Mouse (Mus musculus): ENCODE data around the gene Cldn5.

Cldn5 gene

DNA sequence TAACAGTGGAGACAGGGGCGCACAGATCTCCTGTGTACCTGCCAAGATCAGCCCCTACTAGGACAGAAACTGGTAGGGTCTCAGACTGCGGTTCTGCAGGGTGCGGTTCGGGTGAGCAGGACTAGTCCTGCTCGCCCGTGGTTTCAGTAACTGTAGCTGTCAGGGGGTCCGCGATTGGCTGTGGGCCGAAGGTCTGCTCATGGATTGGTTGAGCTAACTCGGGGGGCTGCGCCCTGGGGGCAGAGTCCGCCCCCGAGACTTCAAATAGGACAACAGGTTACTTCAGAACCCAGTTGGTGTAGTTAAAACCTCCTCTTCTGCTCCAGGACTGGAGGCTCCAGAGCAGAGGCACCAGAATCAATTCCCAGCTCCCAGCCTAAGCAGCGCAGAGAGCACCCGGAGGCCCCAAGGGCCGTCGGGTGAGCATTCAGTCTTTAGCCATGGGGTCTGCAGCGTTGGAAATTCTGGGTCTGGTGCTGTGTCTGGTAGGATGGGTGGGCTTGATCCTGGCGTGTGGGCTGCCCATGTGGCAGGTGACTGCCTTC is at the start of gene Cldn5:
Gene Cldn5 (plus strand): TSS at position 292 of the 545 bp plus-strand sequence.
- no peak for DNase-seq (ENCODE audit: low spot score in 2 of 2)

DNA sequence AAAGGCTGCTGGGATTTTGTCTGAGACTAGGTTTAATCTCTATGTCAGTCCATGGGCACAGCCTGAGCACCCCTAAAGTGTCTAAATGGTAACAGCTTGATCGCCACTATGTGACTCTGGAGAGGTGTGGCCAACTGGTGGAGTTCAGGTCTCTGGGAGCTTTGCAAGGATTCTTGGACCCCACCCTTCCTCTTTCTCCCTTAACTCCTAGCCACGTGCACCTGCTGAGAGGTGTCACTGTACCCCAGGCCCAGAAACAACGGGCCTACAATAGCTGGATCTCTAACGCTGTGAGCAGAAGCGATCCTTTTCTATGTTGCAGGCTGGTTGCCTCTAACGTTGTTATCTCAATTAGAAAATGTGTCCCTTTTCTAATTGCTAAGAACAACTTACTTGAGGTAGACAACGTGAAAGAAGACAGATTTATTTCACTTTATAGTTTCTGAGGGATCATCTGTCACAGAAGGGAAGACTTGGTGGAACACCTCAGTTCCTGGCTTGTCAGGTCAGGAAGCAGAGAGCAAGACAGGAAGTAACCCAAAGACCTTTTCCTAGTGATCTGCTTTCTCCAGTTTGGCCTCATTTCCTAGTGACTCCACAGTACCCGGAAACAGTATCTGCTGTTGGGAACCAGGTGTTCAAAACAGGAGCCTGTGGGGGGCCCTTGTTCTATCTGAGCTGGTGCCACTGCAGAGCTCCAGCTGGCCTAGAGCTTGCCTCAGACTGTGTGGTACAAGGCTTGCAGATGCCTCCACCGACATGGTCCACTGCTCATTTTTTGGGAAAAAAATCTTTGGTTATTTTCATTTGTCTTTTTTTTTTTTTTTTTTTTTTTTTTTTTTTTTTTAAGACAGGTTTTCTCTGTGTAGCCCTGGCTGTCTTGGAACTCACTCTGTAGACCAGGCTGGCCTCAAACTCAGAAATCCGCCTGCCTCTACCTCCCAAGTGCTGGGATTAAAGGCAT is 48.8 kb upstream of the Cldn5 start:
- DNase-seq (ENCODE audit: low spot score in 2 of 2): no peak

DNA sequence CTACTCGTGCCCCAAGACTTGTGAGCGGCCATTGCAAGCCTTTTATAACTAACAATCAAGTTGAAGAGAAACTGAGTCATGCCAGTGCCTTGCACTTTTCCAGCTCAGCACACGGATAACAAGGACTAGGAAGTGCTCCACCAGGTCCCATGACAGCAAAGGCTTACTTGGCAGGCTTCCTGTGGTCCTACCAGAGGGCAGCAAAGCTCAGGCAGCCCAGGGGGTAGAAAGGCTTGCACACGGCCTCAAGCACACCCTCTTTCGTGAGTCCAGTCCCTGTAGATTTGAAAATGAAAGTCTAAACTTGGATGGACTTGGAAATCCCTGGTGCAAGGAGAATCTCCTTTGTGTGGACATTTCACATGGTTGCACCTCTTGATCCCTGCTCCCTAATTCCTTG is 47.5 kb upstream of the Cldn5 start:
- DNase-seq (ENCODE audit: low spot score in 2 of 2): no peak

DNA sequence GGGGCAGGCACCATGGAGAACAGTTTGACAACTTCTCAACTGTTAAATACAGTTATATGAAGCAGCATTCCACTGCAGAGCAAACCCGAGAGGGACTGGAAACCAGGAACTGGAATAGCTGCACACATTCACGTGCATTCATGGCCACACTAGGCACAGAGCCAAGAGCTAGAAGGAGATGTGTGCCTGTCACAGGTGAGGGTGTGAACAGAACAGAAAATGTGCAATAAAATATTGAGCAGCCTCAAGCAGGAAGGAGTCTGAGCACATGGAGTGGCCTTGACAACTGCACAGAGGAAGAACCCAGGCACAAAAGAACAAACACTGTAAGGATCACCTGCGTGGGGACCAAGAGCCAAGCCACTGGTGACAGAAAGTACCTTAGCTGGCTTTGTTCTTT is 46.0 kb upstream of the Cldn5 start:
- no peak for DNase-seq (ENCODE audit: low spot score in 2 of 2)

DNA sequence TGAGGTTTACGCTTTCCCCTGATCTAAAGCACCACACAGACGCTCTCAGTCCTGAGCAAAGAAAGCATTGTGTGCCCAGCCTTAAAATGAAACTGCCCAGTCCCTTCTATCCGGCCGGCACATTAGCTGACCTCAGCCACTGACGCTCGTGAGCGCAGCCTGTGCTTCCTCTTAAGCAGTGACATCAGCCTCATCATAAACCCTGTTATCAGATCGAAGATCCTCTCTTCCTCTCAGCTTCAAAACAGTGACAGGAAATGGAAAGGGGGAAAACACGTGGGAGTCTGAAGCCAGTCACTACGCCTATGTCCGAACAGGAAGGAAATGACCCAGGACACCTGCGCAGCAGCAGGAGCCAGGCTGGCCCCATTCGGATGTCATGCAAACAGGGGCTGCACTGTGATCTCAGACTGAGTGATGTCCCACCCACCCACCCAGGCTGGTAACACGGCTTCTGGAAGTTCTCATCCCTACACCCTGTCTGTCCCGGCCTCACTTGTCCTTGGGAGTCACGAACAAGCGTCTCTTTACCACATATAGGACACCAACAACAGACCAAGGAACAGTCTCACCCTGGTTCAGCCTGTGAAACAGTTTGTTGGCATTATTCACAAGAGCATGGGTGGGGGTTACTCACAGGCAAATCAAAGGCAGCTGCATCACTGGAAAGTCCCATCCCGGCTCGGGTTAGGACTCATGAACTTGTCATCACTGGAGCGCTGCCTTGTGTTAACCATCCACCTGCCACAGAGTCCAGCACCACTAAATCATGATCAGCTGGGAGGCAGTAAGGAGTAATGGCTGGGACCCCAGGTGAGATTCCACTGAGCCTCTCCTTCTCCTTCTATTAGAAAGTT is 43.3 kb upstream of the Cldn5 start:
- DNase-seq (ENCODE audit: low spot score in 2 of 2): peak in 1 of 2 experiments; percentile 4

DNA sequence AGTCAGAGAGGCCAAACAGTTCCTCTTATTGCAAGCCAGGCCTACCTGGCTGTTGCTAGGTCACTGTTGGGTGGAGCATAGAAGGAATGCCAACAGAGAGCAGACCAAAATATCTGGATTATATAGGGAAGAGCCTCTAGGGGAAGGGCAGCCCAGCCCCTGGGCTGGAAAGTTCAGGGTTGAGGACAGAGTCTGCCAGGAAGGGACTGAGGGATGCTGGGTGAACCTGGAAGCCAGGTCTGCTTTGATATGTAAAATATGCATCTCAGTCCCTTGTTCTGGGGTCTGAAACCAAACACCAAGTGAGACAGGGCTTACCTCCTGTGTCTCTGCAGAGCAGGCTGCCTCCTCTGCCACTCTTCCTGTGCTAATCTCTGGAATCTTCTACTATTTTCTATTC is 38.3 kb upstream of the Cldn5 start:
- DNase-seq (ENCODE audit: low spot score in 2 of 2): no peak

DNA sequence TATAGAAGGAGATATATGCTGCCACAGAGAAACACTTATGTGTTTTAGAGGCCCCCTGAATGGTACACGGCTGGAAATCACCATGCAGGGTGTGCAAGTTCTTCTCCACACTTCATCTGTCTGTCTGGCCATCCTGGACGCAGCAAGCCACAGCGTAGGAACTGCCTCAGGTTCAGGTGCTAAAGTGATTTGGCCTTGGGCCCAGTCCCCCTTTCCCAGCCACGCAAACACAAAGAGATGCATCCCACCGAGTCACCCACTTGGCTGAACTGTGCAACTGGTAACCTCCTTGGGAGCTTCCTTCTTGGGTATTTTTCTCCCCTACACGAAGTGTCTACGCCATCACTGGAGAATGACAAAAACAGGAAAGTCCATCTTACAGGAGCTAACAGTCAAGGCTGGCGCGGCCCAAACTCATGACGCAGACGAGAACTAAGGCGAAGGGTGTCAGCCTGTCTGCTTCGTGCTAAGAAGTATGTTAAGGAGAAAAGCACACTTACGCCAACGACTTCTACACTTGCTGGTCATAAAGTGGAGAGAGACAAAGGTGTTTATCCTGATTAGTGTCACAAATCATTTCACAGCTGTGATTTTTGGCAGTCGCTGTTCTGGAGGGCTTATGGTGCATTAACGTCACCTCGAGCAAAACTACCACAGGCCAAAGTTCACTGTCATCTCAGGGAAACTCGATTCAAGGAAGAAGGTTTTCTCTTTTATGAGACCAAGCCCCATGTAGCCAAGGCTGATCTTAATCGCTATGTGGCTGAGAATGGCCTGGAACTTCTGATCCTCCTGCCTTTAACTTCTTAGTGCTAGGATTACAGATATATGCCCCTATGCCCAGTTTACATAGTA is 30.2 kb upstream of the Cldn5 start:
- DNase-seq (ENCODE audit: low spot score in 2 of 2): no peak

DNA sequence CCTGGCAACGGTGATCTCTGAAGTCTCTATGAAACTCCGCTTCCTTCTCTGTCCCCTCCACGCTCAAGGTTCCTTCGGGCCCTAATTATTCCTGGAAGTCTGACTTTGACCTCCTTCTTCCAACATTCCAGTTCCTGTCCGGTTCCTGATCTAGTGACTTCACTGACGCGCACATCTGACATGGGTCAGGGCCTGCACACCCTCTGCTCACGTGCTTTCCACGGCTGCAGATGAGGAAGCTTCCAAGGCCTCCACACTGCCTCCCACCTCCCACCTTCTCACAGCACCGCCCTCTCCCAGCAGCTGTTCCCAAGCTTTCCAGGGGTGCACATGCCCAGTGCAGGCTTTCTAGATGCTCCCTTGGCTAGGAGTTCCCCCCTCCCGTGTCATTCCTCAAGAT is 25.5 kb upstream of the Cldn5 start:
- DNase-seq (ENCODE audit: low spot score in 2 of 2): no peak

DNA sequence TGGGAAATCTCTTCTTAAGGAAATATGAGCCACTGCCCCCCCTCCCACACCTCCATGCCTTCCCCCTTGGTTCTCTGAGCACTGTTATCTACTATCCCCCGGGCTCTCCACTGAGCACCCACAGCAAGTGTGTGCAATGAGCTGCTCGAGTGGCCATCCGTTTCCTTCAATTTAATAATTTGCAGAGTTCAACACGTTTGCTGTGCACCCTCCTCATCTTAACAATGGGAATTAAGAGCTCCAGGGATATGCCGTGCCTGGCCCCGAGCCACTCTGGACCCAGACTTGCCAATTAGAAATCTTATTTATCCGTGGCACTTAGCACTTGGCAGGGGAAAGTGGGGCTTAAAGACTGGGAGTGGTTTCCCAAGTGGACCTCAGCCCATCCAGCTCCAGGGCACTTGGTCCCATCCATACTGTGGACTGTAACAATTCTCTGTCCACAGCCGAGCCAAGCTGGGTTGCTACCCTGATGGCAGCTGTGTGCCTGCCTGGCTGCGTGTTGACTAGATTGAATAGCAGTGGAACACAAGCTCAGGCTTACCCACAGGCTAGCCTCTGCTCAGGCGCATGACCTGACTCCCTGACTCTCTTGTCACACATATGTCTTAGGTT is 24.7 kb upstream of the Cldn5 start:
- no peak for DNase-seq (ENCODE audit: low spot score in 2 of 2)

DNA sequence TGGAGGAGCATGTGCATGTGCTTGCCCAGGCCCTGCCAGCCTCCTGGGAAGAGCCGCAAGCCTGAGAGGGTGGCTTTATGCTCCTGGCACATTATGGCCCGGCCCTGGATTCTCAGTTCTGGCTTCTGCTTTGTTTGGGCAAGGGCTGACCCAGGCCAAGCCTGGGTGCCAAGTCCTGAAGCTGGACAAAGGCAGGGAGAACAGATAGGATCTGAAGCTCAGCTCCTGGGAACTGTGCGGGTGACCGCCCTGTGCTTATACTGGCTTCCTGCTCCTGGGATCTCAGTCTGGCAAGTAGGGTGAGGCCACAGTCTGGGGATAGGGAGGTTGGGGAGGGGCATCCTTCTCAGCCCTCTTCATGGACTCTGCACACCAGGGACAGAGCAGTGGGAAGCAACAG is 14.9 kb upstream of the Cldn5 start:
- DNase-seq (ENCODE audit: low spot score in 2 of 2): no peak

DNA sequence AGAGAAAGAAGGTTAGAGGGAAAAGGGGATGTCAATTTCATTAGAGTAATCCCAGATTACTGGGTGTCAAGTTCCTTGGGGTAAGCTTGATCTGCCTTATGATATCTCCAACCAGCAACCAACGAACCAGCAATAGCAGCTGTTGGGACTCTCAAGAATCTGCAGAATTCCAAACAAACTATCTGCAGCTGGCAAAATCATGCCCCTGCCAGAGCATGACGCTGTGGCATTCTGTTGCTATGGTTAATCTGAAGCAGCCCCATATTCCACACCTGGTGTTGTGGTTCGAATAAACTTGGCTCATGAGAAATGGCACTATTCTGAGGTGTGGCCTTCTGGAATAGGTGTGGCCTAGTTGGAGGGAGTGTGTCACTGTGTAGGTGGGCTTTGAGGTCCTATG is 13.7 kb upstream of the Cldn5 start:
- DNase-seq (ENCODE audit: low spot score in 2 of 2): no peak

DNA sequence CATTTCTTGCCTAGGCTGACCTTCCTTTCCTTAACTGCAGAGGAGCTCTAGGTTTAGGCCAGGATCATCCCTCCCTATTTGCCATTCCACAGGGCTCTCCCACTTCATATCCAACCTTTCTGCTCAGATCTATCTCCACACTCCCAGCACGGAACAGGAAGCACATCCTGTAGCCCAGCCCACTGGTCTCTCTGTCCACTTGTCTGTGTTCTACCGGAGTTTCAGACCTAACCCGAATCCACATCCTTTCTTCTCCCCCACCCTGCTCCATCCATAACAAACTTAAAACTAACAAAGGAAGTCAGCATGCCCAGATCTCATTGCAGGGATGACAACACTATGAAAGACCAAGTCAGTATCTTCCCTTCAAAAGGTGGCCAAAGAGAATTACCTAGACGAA is 10.3 kb upstream of the Cldn5 start:
- no peak for DNase-seq (ENCODE audit: low spot score in 2 of 2)

DNA sequence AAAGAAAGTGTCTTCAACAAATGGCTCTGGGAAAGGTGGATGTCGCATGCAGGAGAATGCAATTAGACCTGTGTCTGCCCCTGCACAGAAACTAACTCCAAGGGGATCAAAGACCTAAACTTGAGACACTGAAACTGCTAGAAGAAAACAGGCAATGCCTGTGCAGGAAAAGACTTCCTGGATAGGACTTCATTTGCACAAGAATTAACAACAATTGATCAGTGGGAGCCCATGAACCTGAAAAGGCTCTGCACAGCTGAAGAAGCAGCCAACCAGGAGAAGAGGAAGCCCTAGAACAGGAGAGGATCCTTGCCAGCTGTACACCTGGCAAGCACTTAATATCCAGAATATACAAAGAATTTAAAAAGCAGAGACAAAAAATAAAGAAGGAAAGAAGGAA is 7.1 kb upstream of the Cldn5 start:
- no peak for DNase-seq (ENCODE audit: low spot score in 2 of 2)

DNA sequence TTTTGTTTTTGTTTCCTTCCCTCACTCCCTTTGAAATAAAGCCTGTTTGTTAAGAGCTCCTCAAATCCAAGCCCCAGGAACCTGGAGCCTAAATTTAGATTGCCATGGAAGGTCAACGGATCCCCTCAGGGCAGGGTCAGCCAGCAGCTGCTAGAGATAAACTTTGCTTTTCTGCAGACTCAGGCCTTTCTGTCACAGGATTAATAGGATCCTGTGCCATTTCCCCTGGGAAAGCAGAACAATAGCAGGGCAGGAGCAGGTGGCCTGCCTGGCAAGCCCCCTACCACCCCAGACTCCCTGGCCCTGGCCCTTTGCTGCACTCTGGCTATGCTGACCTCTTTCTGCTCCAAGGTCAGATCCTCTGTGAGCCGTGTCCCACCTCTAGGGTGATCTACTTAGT is 2.7 kb upstream of the Cldn5 start:
- DNase-seq (ENCODE audit: low spot score in 2 of 2): no peak

DNA sequence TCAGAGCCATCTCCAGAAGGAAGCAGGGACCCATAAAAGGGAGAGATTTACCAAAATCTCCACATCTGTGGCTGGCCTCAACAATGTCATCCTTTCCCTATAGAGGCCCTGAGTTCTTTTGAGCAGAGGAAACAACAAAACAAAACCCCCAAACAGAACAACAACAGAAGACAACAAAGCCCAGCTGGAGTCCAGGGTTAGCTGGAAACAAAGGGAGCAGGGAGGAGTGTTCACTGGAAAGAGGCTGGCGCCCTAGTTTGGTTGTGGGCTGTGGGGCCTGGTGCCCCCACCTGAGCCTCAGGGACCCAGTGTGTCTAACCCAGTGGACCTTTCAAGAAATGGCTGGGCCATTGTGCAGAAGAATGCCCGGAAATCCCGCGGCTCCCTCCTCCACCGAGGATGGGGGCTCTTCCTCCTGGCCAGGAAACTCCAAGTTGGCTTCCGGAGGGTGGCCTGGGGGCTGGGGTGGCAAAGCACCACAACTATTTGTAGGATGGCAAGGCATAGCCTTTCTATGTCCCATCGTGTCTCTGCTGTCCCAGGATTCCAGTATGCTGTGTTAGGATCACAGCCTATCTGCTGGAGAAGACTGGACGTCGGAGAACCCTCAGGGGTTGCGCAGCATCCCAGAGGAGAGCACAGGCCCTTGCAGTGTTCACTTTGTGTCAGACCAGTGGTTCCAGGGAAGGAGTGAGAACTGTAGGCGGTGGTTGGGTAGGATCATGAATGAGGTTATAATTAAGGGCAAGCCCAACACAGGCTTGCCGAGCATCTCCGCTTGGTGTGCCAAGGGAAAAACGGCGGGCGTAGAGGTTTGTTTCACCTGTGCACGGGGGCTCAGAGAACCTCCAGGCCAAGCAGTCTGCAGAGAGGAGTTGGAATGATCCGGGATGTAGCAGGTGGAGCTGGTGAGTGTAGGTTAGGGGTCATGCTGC is 759 bp upstream of the Cldn5 start:
- no peak for DNase-seq (ENCODE audit: low spot score in 2 of 2)

DNA sequence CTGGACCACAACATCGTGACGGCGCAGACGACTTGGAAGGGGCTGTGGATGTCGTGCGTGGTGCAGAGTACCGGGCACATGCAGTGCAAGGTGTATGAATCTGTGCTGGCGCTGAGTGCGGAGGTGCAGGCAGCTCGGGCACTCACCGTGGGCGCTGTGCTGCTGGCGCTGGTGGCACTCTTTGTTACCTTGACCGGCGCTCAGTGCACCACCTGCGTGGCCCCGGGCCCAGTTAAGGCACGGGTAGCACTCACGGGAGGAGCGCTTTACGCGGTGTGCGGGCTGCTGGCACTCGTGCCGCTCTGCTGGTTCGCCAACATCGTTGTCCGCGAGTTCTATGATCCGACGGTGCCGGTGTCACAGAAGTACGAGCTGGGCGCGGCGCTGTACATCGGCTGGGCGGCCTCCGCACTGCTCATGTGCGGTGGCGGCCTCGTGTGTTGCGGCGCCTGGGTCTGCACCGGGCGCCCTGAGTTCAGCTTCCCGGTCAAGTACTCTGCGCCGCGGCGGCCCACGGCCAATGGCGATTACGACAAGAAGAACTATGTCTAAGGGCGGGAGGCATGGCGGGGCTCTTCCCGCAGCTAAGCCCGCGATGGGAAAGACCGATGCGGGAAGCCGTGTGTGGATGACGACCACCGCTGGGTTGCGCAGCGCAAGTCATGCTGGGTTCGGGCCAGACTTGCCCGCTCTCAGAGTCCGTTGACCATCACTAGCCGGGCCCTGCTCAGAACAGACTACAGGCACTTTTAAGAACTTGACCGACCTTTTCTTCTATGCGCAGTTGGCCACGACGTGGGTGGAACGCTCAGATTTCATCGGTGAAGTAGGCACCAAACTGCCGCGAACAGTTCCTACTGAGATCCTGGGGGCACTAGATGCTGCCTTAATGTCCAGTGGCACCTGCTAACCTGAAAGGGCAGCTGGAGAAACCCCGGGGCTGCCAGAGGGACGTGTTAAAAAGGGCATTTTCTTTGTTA is 744 bp downstream of the Cldn5 start:
- DNase-seq (ENCODE audit: low spot score in 2 of 2): peak in 1 of 2 experiments; percentile 12

DNA sequence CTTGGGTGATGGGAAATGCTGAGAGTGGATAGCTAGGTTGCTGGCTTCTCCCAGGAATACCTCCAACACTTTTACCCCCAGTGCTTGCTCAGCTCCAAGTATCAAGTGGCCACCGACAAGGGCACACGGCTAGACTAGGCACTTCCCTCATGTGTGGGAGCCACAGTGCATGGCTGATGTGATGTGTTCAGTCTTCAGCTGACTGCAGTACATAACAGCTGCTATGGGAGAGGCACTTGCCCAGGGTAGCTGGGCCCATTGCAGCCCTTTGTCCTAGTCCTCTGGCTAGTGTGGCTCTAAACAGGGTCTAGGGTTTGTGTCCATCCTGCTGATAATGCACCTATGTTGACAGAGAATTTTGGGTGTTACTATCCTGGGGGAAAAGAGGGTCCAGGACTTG is 1.8 kb downstream of the Cldn5 start:
- DNase-seq (ENCODE audit: low spot score in 2 of 2): no peak

DNA sequence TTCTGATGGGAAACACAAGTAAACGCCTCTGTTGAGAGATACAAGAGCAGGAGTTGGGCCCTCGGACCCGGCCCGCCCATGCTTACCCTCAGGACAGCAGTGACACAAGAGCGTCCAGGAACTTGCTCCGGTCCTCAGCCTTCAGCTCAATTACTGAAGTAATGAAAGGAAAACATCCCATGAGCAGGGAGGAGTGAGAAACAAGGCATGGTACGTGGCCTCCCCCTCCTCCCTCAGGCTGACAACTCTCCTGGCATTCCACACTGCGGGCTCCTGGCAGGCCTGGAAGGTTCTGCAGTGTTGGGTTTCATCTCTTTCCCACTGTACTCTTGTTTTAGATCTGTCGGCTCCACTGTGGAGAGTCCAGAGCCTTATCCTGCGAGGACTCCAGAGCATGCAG is 5.2 kb downstream of the Cldn5 start:
- no peak for DNase-seq (ENCODE audit: low spot score in 2 of 2)

DNA sequence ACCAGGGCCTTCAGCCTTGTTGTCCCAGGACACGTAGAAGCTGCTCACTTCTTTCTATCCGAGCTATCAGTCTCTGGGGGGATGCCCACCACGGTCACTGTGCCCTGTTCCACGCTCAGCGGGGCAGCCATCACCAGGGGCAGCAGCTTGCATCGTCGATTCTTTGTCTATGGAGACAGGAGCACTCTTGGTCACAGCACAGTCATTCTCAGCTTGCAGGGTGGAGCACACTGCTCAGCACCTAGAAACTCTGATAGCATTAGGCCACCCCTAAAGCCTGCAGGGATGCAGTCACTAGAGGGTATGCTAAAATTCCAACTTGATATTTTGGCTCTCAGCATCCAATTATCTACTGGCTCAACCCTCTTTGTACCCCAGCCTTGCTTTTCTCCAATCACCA is 8.4 kb downstream of the Cldn5 start:
- DNase-seq (ENCODE audit: low spot score in 2 of 2): no peak

Data from right cerebral cortex, adult 2 months (tissue).